Comparison of ENCODE assay signal across 18 mouse cellular contexts in the genomic region with DNA sequence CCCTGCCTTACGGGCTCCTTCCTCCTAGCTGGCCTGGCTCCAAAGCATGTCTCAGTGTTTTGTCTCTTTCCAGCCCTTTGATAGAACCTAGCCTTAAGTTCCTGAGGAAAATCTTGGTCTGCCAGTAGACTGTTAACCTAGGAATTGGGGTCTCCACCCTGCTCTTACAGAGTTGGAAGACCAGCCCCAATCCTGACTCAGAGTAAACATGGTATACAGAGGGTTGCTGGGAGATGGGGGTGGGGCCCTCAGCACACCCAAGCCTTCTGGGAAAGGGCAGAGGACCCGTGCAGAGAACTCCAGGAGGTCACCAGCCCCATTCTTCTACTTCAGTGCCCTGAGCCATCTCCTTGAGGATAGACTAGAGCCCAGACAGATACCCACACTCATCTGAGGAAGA. TPM values are rescaled to one million over a fixed set of nuclear protein-coding genes. Genes with fewer than 3 reads are reported as not detected.
A peak's percentile ranks its signal among the peaks of the same experiment; 100 is the strongest.
DNase-seq lines count a peak whose midpoint lies in the region; ATAC-seq and TF ChIP-seq lines count a peak whose summit lies in the region.
"Had no signal": no experiment of that assay in that cellular context is flagged by ENCODE, and none has a peak within 500 bp of the region (broad histone marks: within the 10 kb centered on the region; RNA-seq: fewer than 3 reads in every experiment).

No protein-coding gene starts in this region.

- ATAC-seq in hindbrain, embryonic 15.5 days (ENCODE audit: low FRiP score, low read depth) = 0 out of 2 replicates have a peak, but pooled peaks have one; percentile 16
- no peak for ATAC-seq in hindbrain, embryonic 11.5 days (ENCODE audit: low FRiP score)
- ATAC-seq in limb, embryonic 15.5 days (ENCODE audit: insufficient number of reproducible peaks, low FRiP score, low TSS enrichment, low read depth) = peak; percentile 45; the same call in 1 of the 2 replicates
- ATAC-seq: forebrain, postnatal 0 days had no signal

- H3K27ac ChIP-seq in heart, embryonic 10.5 days = peak overlapping the region; percentile 42
- no peak overlapping the region for H3K27ac ChIP-seq in hindbrain, embryonic 15.5 days (replicated peaks)
- H3K27ac ChIP-seq in hindbrain, embryonic 11.5 days (ENCODE audit: low read depth, low read length) = no peak overlapping the region
- H3K27ac ChIP-seq in limb, embryonic 15.5 days = peak overlapping the region; percentile 77
- H3K27ac ChIP-seq: hindbrain, embryonic 10.5 days; liver, embryonic 14.5 days; neural tube, embryonic 15.5 days had no signal

- no peak overlapping the region for H3K9ac ChIP-seq in hindbrain, embryonic 15.5 days
- no peak overlapping the region for H3K9ac ChIP-seq in hindbrain, embryonic 11.5 days (ENCODE audit: low read depth, low read length)
- H3K9ac ChIP-seq in limb, embryonic 15.5 days = no peak overlapping the region
- H3K9ac ChIP-seq: forebrain, postnatal 0 days; liver, embryonic 14.5 days; neural tube, embryonic 15.5 days had no signal

- no peak overlapping the region for H3K4me2 ChIP-seq in hindbrain, embryonic 15.5 days
- H3K4me2 ChIP-seq in hindbrain, embryonic 11.5 days (replicated peaks; ENCODE audit: low read depth, low read length) = no peak overlapping the region
- no peak overlapping the region for H3K4me2 ChIP-seq in limb, embryonic 15.5 days
- H3K4me2 ChIP-seq: midbrain, embryonic 11.5 days; neural tube, embryonic 15.5 days had no signal

- 34% methylated on average over 2 of the region's 2 CpGs for WGBS in heart, embryonic 10.5 days
- whole genome bisulfite sequencing in hindbrain, embryonic 15.5 days = 35% methylated on average over 2 of the region's 2 CpGs
- WGBS in hindbrain, embryonic 11.5 days = 53% methylated on average over 2 of the region's 2 CpGs
- WGBS in limb, embryonic 15.5 days = 25% methylated on average over 2 of the region's 2 CpGs

- no peak for DNase-seq in heart, embryonic 10.5 days (ENCODE audit: low spot score)
- DNase-seq in heart, postnatal 14 days = no peak
- no peak for DNase-seq in hindbrain, embryonic 11.5 days (ENCODE audit: low spot score)
- DNase-seq in frontal cortex, adult 2 months (ENCODE audit: extremely low spot score in 1 of 2, low spot score in 1 of 2) = no peak
- no peak for DNase-seq in cerebellum, adult 9-11 months
- DNase-seq: adrenal gland, postnatal 36 days; cerebellum, postnatal 14 days; forebrain, postnatal 0 days; gastrocnemius, postnatal 10 days; lung, postnatal 36 days; thymus, postnatal 36 days had no signal

- TF ChIP-seq CTCF in E14TG2a.4 (conservative IDR thresholded peaks at IDR 0.05; ENCODE audit: low read length) = no peak

- H3K4me1 ChIP-seq in heart, embryonic 10.5 days = peaks cover 77% of the 10 kb centered on the region
- 0 out of 2 replicates have a peak, but pooled peaks cover 3% of the 10 kb centered on the region for H3K4me1 ChIP-seq in hindbrain, embryonic 15.5 days (replicated peaks)
- no peaks in the 10 kb centered on the region for H3K4me1 ChIP-seq in hindbrain, embryonic 11.5 days (replicated peaks; ENCODE audit: control insufficient read depth, insufficient read depth, low read length)
- H3K4me1 ChIP-seq in E14TG2a.4 (replicated peaks; ENCODE audit: low read depth, low read length) = peaks cover 44% of the 10 kb centered on the region
- H3K4me1 ChIP-seq in limb, embryonic 15.5 days = 0 out of 2 replicates have a peak, but pooled peaks cover 9% of the 10 kb centered on the region
- H3K4me1 ChIP-seq: neural tube, embryonic 15.5 days had no signal

- intact Hi-C loops in heart, postnatal 14 days (cut with DNase I) = no loop called here

- peaks cover 16% of the 10 kb centered on the region for H3K27me3 ChIP-seq in heart, embryonic 10.5 days (ENCODE audit: insufficient read depth, poor library complexity, severe bottlenecking)
- H3K27me3 ChIP-seq in hindbrain, embryonic 15.5 days = peaks cover 10% of the 10 kb centered on the region
- H3K27me3 ChIP-seq in hindbrain, embryonic 11.5 days (ENCODE audit: control insufficient read depth, insufficient read depth, low read length) = peaks cover 11% of the 10 kb centered on the region
- H3K27me3 ChIP-seq in E14TG2a.4 (ENCODE audit: insufficient read depth, low read length) = peaks cover 44% of the 10 kb centered on the region
- peaks cover 18% of the 10 kb centered on the region for H3K27me3 ChIP-seq in limb, embryonic 15.5 days

- no peaks in the 10 kb centered on the region for H3K9me3 ChIP-seq in heart, embryonic 10.5 days
- no peaks in the 10 kb centered on the region for H3K9me3 ChIP-seq in hindbrain, embryonic 15.5 days
- no peaks in the 10 kb centered on the region for H3K9me3 ChIP-seq in hindbrain, embryonic 11.5 days (ENCODE audit: control insufficient read depth, low read length)
- H3K9me3 ChIP-seq in E14TG2a.4 (ENCODE audit: low read length) = no peaks in the 10 kb centered on the region
- H3K9me3 ChIP-seq in limb, embryonic 15.5 days = no peaks in the 10 kb centered on the region
- H3K9me3 ChIP-seq: hindbrain, embryonic 10.5 days; neural tube, embryonic 15.5 days had no signal

- peaks cover 38% of the 10 kb centered on the region for H3K36me3 ChIP-seq in heart, embryonic 10.5 days
- no peaks in the 10 kb centered on the region for H3K36me3 ChIP-seq in hindbrain, embryonic 15.5 days
- no peaks in the 10 kb centered on the region for H3K36me3 ChIP-seq in hindbrain, embryonic 11.5 days (ENCODE audit: control insufficient read depth, insufficient read depth, low read length)
- no peaks in the 10 kb centered on the region for H3K36me3 ChIP-seq in E14TG2a.4 (ENCODE audit: insufficient read depth, low read length)
- no peaks in the 10 kb centered on the region for H3K36me3 ChIP-seq in limb, embryonic 15.5 days
- H3K36me3 ChIP-seq: hindbrain, embryonic 10.5 days; neural tube, embryonic 15.5 days had no signal

- H3K4me3 ChIP-seq in heart, embryonic 10.5 days = no peak overlapping the region
- no peak overlapping the region for H3K4me3 ChIP-seq in hindbrain, embryonic 15.5 days
- no peak overlapping the region for H3K4me3 ChIP-seq in hindbrain, embryonic 11.5 days (ENCODE audit: low read depth, low read length)
- H3K4me3 ChIP-seq in E14TG2a.4 (replicated peaks; ENCODE audit: low read length) = peak overlapping the region; percentile 53; the same call in 1 of the 2 replicates
- H3K4me3 ChIP-seq in limb, embryonic 15.5 days = no peak overlapping the region
- H3K4me3 ChIP-seq: hindbrain, embryonic 10.5 days; neural tube, embryonic 15.5 days had no signal

RNA-seq across cellular contexts. Expression of a gene that starts 5.8 kb away (rescaled TPM):
- polyA plus RNA-seq in heart, embryonic 10.5 days (2016; fragmentation: Nextera tagmentation; extraction: Ambion mirVana) = 3.3 and 6.8 TPM in 2 replicates
- 1 to 10 TPM; 4.9 to 6.0 TPM for total RNA-seq in heart, postnatal 14 days (2021)
- polyA plus RNA-seq in hindbrain, embryonic 15.5 days (2015; fragmentation: Nextera tagmentation; extraction: Ambion mirVana) = 0.78 and 0.80 TPM in 2 replicates
- 0.96 and 1.3 TPM in 2 replicates for polyA plus RNA-seq in hindbrain, embryonic 11.5 days (2014; fragmentation: Nextera tagmentation; extraction: Ambion mirVana)
- 63.8 and 67.8 TPM in 2 replicates for polyA plus RNA-seq in limb, embryonic 15.5 days (2015; fragmentation: Nextera tagmentation; extraction: Ambion mirVana)
- polyA plus RNA-seq in frontal cortex, adult 2 months (2012; rRNA removed) = 1.6 and 1.8 TPM in 2 replicates
- total RNA-seq: adrenal gland, postnatal 36 days had no signal

RNA-seq across cellular contexts. Expression of a gene that starts 23.5 kb away (rescaled TPM):
- polyA plus RNA-seq in heart, embryonic 10.5 days (2016; fragmentation: Nextera tagmentation; extraction: Ambion mirVana) = 2,168 and 3,634 TPM in 2 replicates
- 1,000 to 10,000 TPM; 7,950 to 8,027 TPM for total RNA-seq in heart, postnatal 14 days (2021)
- polyA plus RNA-seq in hindbrain, embryonic 15.5 days (2015; fragmentation: Nextera tagmentation; extraction: Ambion mirVana) = 0.58 and 0.93 TPM in 2 replicates
- polyA plus RNA-seq in hindbrain, embryonic 11.5 days (2014; fragmentation: Nextera tagmentation; extraction: Ambion mirVana) = 2.0 and 3.3 TPM in 2 replicates
- 87.0 and 226 TPM in 2 replicates for polyA plus RNA-seq in limb, embryonic 15.5 days (2015; fragmentation: Nextera tagmentation; extraction: Ambion mirVana)
- 11.6 and 13.8 TPM in 2 replicates for polyA plus RNA-seq in frontal cortex, adult 2 months (2012; rRNA removed)

RNA-seq across cellular contexts. Expression of a gene that starts 33.4 kb away (rescaled TPM):
- polyA plus RNA-seq in heart, embryonic 10.5 days (2016; fragmentation: Nextera tagmentation; extraction: Ambion mirVana) = 2,290 and 3,821 TPM in 2 replicates
- 10 to 100 TPM; 18.6 to 29.4 TPM for total RNA-seq in heart, postnatal 14 days (2021)
- polyA plus RNA-seq in hindbrain, embryonic 15.5 days (2015; fragmentation: Nextera tagmentation; extraction: Ambion mirVana) = 1.3 and 1.8 TPM in 2 replicates
- 6.0 and 11.3 TPM in 2 replicates for polyA plus RNA-seq in hindbrain, embryonic 11.5 days (2014; fragmentation: Nextera tagmentation; extraction: Ambion mirVana)
- polyA plus RNA-seq in limb, embryonic 15.5 days (2015; fragmentation: Nextera tagmentation; extraction: Ambion mirVana) = 231 and 577 TPM in 2 replicates
- polyA plus RNA-seq in frontal cortex, adult 2 months (2012; rRNA removed) = 10.5 and 11.3 TPM in 2 replicates

RNA-seq across cellular contexts. Expression of a gene that starts 46.7 kb away (rescaled TPM):
- 63.2 and 65.3 TPM in 2 replicates for polyA plus RNA-seq in heart, embryonic 10.5 days (2016; fragmentation: Nextera tagmentation; extraction: Ambion mirVana)
- 10 to 100 TPM; 17.2 to 18.4 TPM for total RNA-seq in heart, postnatal 14 days (2021)
- 34.9 and 39.9 TPM in 2 replicates for polyA plus RNA-seq in hindbrain, embryonic 15.5 days (2015; fragmentation: Nextera tagmentation; extraction: Ambion mirVana)
- 18.2 and 18.6 TPM in 2 replicates for polyA plus RNA-seq in hindbrain, embryonic 11.5 days (2014; fragmentation: Nextera tagmentation; extraction: Ambion mirVana)
- polyA plus RNA-seq in limb, embryonic 15.5 days (2015; fragmentation: Nextera tagmentation; extraction: Ambion mirVana) = 96.2 and 105 TPM in 2 replicates
- polyA plus RNA-seq in frontal cortex, adult 2 months (2012; rRNA removed) = 33.6 and 41.1 TPM in 2 replicates

Comparison
In these comparisons a context has a peak if more than half of its experiments do, and no peak if none do; other contexts are left out.
1. H3K27ac ChIP-seq: peak in heart, embryonic 10.5 days (single experiment) and limb, embryonic 15.5 days (single experiment); none in hindbrain, embryonic 15.5 days (single experiment) and hindbrain, embryonic 11.5 days (single experiment).
2. RNA of a gene that starts 33.4 kb away (polyA plus RNA-seq): 2,290 to 3,821 TPM in heart, embryonic 10.5 days and 231 to 577 TPM in limb, embryonic 15.5 days; 10.5 to 11.3 TPM in frontal cortex, adult 2 months, 6.0 to 11.3 TPM in hindbrain, embryonic 11.5 days and 1.3 to 1.8 TPM in hindbrain, embryonic 15.5 days; every median in the first group is over 10 times any median in the second.